In genomic region chr4:118289960-118290415, GRCm38 (mm10) we compare ENCODE assay signal across 8 mouse cellular contexts. TPM values are rescaled to one million over a fixed set of nuclear protein-coding genes. Genes with fewer than 3 reads are reported as not detected.
A peak's percentile ranks its signal among the peaks of the same experiment; 100 is the strongest.
DNase-seq lines count a peak whose midpoint lies in the region; ATAC-seq lines count a peak whose summit lies in the region.

No protein-coding gene starts in this region.

- peaks cover 31% of the 10 kb centered on the region for H3K4me1 ChIP-seq in limb, embryonic 15.5 days

- peak overlapping the region; percentile 79 for H3K4me3 ChIP-seq in limb, embryonic 15.5 days

- no peak for ATAC-seq in cerebellum, adult (ENCODE audit: insufficient number of reproducible peaks, low FRiP score, low TSS enrichment)
- ATAC-seq in limb, embryonic 15.5 days (ENCODE audit: insufficient number of reproducible peaks, low FRiP score, low TSS enrichment, low read depth), result no peak

- no peaks in the 10 kb centered on the region for H3K9me3 ChIP-seq in limb, embryonic 15.5 days

- peaks cover 2% of the 10 kb centered on the region; the same call in 1 of the 2 replicates for H3K36me3 ChIP-seq in limb, embryonic 15.5 days

- peak overlapping the region; percentile 70 for H3K4me2 ChIP-seq in limb, embryonic 15.5 days

- peak; percentile 14 for DNase-seq in cerebellum, adult 11 months
- DNase-seq in urinary bladder, postnatal 25 days (ENCODE audit: low spot score), result peak; percentile 68
- DNase-seq in urinary bladder, postnatal 4 days (ENCODE audit: low spot score in 2 of 2), result no peak
- DNase-seq in neural tube, embryonic 10.5 days (ENCODE audit: extremely low spot score, low spot score), result peak; percentile 70
- DNase-seq in MN1 (ENCODE audit: low spot score), result no peak
- no peak for DNase-seq in right cerebral cortex, postnatal 36 days (ENCODE audit: low spot score in 2 of 2)

- H3K27me3 ChIP-seq in limb, embryonic 15.5 days, result no peaks in the 10 kb centered on the region

- under 1% methylated on average over 12 of the region's 12 CpGs for WGBS in limb, embryonic 15.5 days

- peak overlapping the region; percentile 76 for H3K9ac ChIP-seq in limb, embryonic 15.5 days

- H3K27ac ChIP-seq in limb, embryonic 15.5 days, result peak overlapping the region; percentile 89

RNA-seq across cellular contexts. Expression of gene Ptprf, which starts 1.2 kb away (rescaled TPM):
- 66.4 and 82.7 TPM in 2 replicates for polyA plus RNA-seq in limb, embryonic 15.5 days (2015; fragmentation: Nextera tagmentation; extraction: Ambion mirVana)

Comparison
In these comparisons a context has a peak if more than half of its experiments do, and no peak if none do; other contexts are left out.
1. DNase-seq: peak in cerebellum, adult 11 months (single experiment), urinary bladder, postnatal 25 days (single experiment) and neural tube, embryonic 10.5 days (single experiment); none in urinary bladder, postnatal 4 days (0 of 2), MN1 (single experiment) and right cerebral cortex, postnatal 36 days (0 of 2).